Comparison of ENCODE assay signal across 9 mouse cellular contexts in genomic region chr4:150898716-150899365, GRCm38 (mm10). TPM values are rescaled to one million over a fixed set of nuclear protein-coding genes. Genes with fewer than 3 reads are reported as not detected.
DNase-seq lines count a peak whose midpoint lies in the region; ATAC-seq lines count a peak whose summit lies in the region.
"Had no signal": no experiment of that assay in that cellular context is flagged by ENCODE, and none has a peak within 500 bp of the region (broad histone marks: within the 10 kb centered on the region; RNA-seq: fewer than 3 reads in every experiment).

No protein-coding gene starts in this region.

- peak; percentile 74 for DNase-seq in hindbrain, embryonic 10.5 days (ENCODE audit: low spot score)
- DNase-seq in brain, adult 2 months (ENCODE audit: low read depth, low spot score): peak; percentile 77
- DNase-seq in forelimb bud, embryonic 11.5 days (ENCODE audit: low read depth, low spot score): peak; percentile 68
- DNase-seq in intestine, embryonic 14.5 days (ENCODE audit: low spot score): peak; percentile 90
- no peak for DNase-seq in liver, embryonic 11.5 days (ENCODE audit: low spot score)
- peak; percentile 76 for DNase-seq in neural tube, embryonic 11.5 days (ENCODE audit: low spot score)

- ATAC-seq in hindbrain, embryonic 12.5 days (ENCODE audit: low FRiP score): no peak
- ATAC-seq in intestine, embryonic 14.5 days (replicated peaks; ENCODE audit: low FRiP score, low TSS enrichment, low read depth): no peak
- 0 out of 2 replicates have a peak, but pooled peaks have one; percentile 24 for ATAC-seq in liver, embryonic 11.5 days (replicated peaks; ENCODE audit: low FRiP score)
- ATAC-seq in neural tube, embryonic 11.5 days (ENCODE audit: insufficient read depth, low FRiP score, low TSS enrichment): no peak
- 0 out of 2 replicates have a peak, but pooled peaks have one; percentile 11 for ATAC-seq in stomach, embryonic 14.5 days (ENCODE audit: insufficient number of reproducible peaks, insufficient read depth, low FRiP score, low read depth)

- no peak overlapping the region for H3K9ac ChIP-seq in hindbrain, embryonic 12.5 days
- no peak overlapping the region for H3K9ac ChIP-seq in intestine, embryonic 14.5 days (ENCODE audit: low read length)
- H3K9ac ChIP-seq in liver, embryonic 11.5 days (ENCODE audit: low read depth, low read length): no peak overlapping the region
- no peak overlapping the region for H3K9ac ChIP-seq in neural tube, embryonic 11.5 days (ENCODE audit: low read length)
- no peak overlapping the region for H3K9ac ChIP-seq in stomach, embryonic 14.5 days (replicated peaks; ENCODE audit: low read depth, low read length)
- H3K9ac ChIP-seq: liver, embryonic 15.5 days had no signal

- no peaks in the 10 kb centered on the region for H3K27me3 ChIP-seq in hindbrain, embryonic 10.5 days (ENCODE audit: insufficient read depth, poor library complexity, severe bottlenecking)
- no peaks in the 10 kb centered on the region for H3K27me3 ChIP-seq in hindbrain, embryonic 12.5 days
- H3K27me3 ChIP-seq in intestine, embryonic 14.5 days (replicated peaks; ENCODE audit: control insufficient read depth, insufficient read depth, low read length): no peaks in the 10 kb centered on the region
- no peaks in the 10 kb centered on the region for H3K27me3 ChIP-seq in liver, embryonic 11.5 days (replicated peaks; ENCODE audit: control insufficient read depth, insufficient read depth, low read length)
- no peaks in the 10 kb centered on the region for H3K27me3 ChIP-seq in neural tube, embryonic 11.5 days (ENCODE audit: control insufficient read depth, insufficient read depth, low read length)
- H3K27me3 ChIP-seq in stomach, embryonic 14.5 days (ENCODE audit: control insufficient read depth, insufficient read depth, low read length): no peaks in the 10 kb centered on the region
- H3K27me3 ChIP-seq: liver, embryonic 15.5 days had no signal

- no peaks in the 10 kb centered on the region for H3K9me3 ChIP-seq in hindbrain, embryonic 10.5 days
- no peaks in the 10 kb centered on the region for H3K9me3 ChIP-seq in hindbrain, embryonic 12.5 days (replicated peaks)
- H3K9me3 ChIP-seq in intestine, embryonic 14.5 days (ENCODE audit: control insufficient read depth, low read length): no peaks in the 10 kb centered on the region
- no peaks in the 10 kb centered on the region for H3K9me3 ChIP-seq in liver, embryonic 11.5 days (ENCODE audit: control insufficient read depth, low read length)
- no peaks in the 10 kb centered on the region for H3K9me3 ChIP-seq in neural tube, embryonic 11.5 days (ENCODE audit: control insufficient read depth, low read length)
- H3K9me3 ChIP-seq in stomach, embryonic 14.5 days (ENCODE audit: control insufficient read depth, low read depth, low read length): no peaks in the 10 kb centered on the region
- H3K9me3 ChIP-seq: liver, embryonic 15.5 days had no signal

- peaks cover 84% of the 10 kb centered on the region for H3K36me3 ChIP-seq in hindbrain, embryonic 10.5 days
- H3K36me3 ChIP-seq in hindbrain, embryonic 12.5 days: peaks cover 77% of the 10 kb centered on the region
- peaks cover 76% of the 10 kb centered on the region for H3K36me3 ChIP-seq in intestine, embryonic 14.5 days (ENCODE audit: control insufficient read depth, insufficient read depth, low read length)
- H3K36me3 ChIP-seq in liver, embryonic 11.5 days (ENCODE audit: control insufficient read depth, insufficient read depth, low read length): peaks cover 60% of the 10 kb centered on the region
- peaks cover 15% of the 10 kb centered on the region for H3K36me3 ChIP-seq in neural tube, embryonic 11.5 days (ENCODE audit: control insufficient read depth, insufficient read depth, low read length)
- peaks cover 69% of the 10 kb centered on the region; the same call in 1 of the 2 replicates for H3K36me3 ChIP-seq in stomach, embryonic 14.5 days (ENCODE audit: control insufficient read depth, insufficient read depth, low read length)

- H3K27ac ChIP-seq in hindbrain, embryonic 10.5 days: no peak overlapping the region
- no peak overlapping the region for H3K27ac ChIP-seq in hindbrain, embryonic 12.5 days
- H3K27ac ChIP-seq in intestine, embryonic 14.5 days (ENCODE audit: low read depth): no peak overlapping the region
- no peak overlapping the region for H3K27ac ChIP-seq in liver, embryonic 11.5 days (ENCODE audit: low read depth, low read length)
- H3K27ac ChIP-seq in neural tube, embryonic 11.5 days (ENCODE audit: low read depth, low read length): no peak overlapping the region
- no peak overlapping the region for H3K27ac ChIP-seq in stomach, embryonic 14.5 days (ENCODE audit: low read length)
- H3K27ac ChIP-seq: liver, embryonic 15.5 days had no signal

- H3K4me3 ChIP-seq in hindbrain, embryonic 10.5 days: no peak overlapping the region
- H3K4me3 ChIP-seq in hindbrain, embryonic 12.5 days: no peak overlapping the region
- H3K4me3 ChIP-seq in intestine, embryonic 14.5 days (ENCODE audit: low read depth, low read length): no peak overlapping the region
- no peak overlapping the region for H3K4me3 ChIP-seq in liver, embryonic 11.5 days (ENCODE audit: low read depth, low read length)
- no peak overlapping the region for H3K4me3 ChIP-seq in neural tube, embryonic 11.5 days (ENCODE audit: low read depth, low read length)
- no peak overlapping the region for H3K4me3 ChIP-seq in stomach, embryonic 14.5 days (ENCODE audit: low read depth, low read length)
- H3K4me3 ChIP-seq: liver, embryonic 15.5 days had no signal

- no peak overlapping the region for H3K4me2 ChIP-seq in hindbrain, embryonic 12.5 days (replicated peaks)
- no peak overlapping the region for H3K4me2 ChIP-seq in intestine, embryonic 14.5 days (ENCODE audit: low read length)
- H3K4me2 ChIP-seq in liver, embryonic 11.5 days: no peak overlapping the region
- no peak overlapping the region for H3K4me2 ChIP-seq in neural tube, embryonic 11.5 days (ENCODE audit: low read depth)
- no peak overlapping the region for H3K4me2 ChIP-seq in stomach, embryonic 14.5 days (replicated peaks; ENCODE audit: low read depth, low read length)
- H3K4me2 ChIP-seq: liver, embryonic 15.5 days had no signal

- H3K4me1 ChIP-seq in hindbrain, embryonic 10.5 days (replicated peaks): peaks cover 4% of the 10 kb centered on the region
- H3K4me1 ChIP-seq in hindbrain, embryonic 12.5 days: no peaks in the 10 kb centered on the region
- no peaks in the 10 kb centered on the region for H3K4me1 ChIP-seq in intestine, embryonic 14.5 days (replicated peaks; ENCODE audit: control insufficient read depth, insufficient read depth, low read length)
- peaks cover 15% of the 10 kb centered on the region for H3K4me1 ChIP-seq in liver, embryonic 11.5 days (replicated peaks; ENCODE audit: control insufficient read depth, insufficient read depth, low read length)
- H3K4me1 ChIP-seq in neural tube, embryonic 11.5 days (ENCODE audit: control insufficient read depth, insufficient read depth, low read length): no peaks in the 10 kb centered on the region
- no peaks in the 10 kb centered on the region for H3K4me1 ChIP-seq in stomach, embryonic 14.5 days (ENCODE audit: control insufficient read depth, insufficient read depth, low read length)

- 61% methylated on average over 13 of the region's 13 CpGs for WGBS in hindbrain, embryonic 10.5 days
- WGBS in hindbrain, embryonic 12.5 days: 59% methylated on average over 13 of the region's 13 CpGs
- WGBS in intestine, embryonic 14.5 days: 57% methylated on average over 13 of the region's 13 CpGs
- 60% methylated on average over 13 of the region's 13 CpGs for WGBS in liver, embryonic 11.5 days
- 62% methylated on average over 13 of the region's 13 CpGs for WGBS in neural tube, embryonic 11.5 days
- 57% methylated on average over 13 of the region's 13 CpGs for WGBS in stomach, embryonic 14.5 days

RNA-seq across cellular contexts. Expression of gene Park7, which starts 15.4 kb away (rescaled TPM):
- polyA plus RNA-seq in hindbrain, embryonic 10.5 days (2016; fragmentation: Nextera tagmentation; extraction: Ambion mirVana): 449 and 453 TPM in 2 replicates
- 336 and 340 TPM in 2 replicates for polyA plus RNA-seq in hindbrain, embryonic 12.5 days (2016; fragmentation: Nextera tagmentation; extraction: Ambion mirVana)
- polyA plus RNA-seq in intestine, embryonic 14.5 days (2014; fragmentation: Nextera tagmentation; extraction: Ambion mirVana): 482 and 487 TPM in 2 replicates
- 526 and 535 TPM in 2 replicates for polyA plus RNA-seq in liver, embryonic 11.5 days (2014; fragmentation: Nextera tagmentation; extraction: Ambion mirVana)
- polyA plus RNA-seq in neural tube, embryonic 11.5 days (2014; fragmentation: Nextera tagmentation; extraction: Ambion mirVana): 417 and 424 TPM in 2 replicates
- 439 and 440 TPM in 2 replicates for polyA plus RNA-seq in stomach, embryonic 14.5 days (2014; fragmentation: Nextera tagmentation; extraction: Ambion mirVana)

RNA-seq across cellular contexts. Expression of gene Tnfrsf9, which starts 15.5 kb away (rescaled TPM):
- 0.17 and 0.57 TPM in 2 replicates for polyA plus RNA-seq in hindbrain, embryonic 10.5 days (2016; fragmentation: Nextera tagmentation; extraction: Ambion mirVana)
- polyA plus RNA-seq in hindbrain, embryonic 12.5 days (2016; fragmentation: Nextera tagmentation; extraction: Ambion mirVana): 0.30 and 0.31 TPM in 2 replicates
- polyA plus RNA-seq in intestine, embryonic 14.5 days (2014; fragmentation: Nextera tagmentation; extraction: Ambion mirVana): 1.3 and 1.4 TPM in 2 replicates
- polyA plus RNA-seq in liver, embryonic 11.5 days (2014; fragmentation: Nextera tagmentation; extraction: Ambion mirVana): 0.21 and 0.26 TPM in 2 replicates
- polyA plus RNA-seq in neural tube, embryonic 11.5 days (2014; fragmentation: Nextera tagmentation; extraction: Ambion mirVana): 0.20 and 0.39 TPM in 2 replicates
- polyA plus RNA-seq in stomach, embryonic 14.5 days (2014; fragmentation: Nextera tagmentation; extraction: Ambion mirVana): 0.80 and 0.97 TPM in 2 replicates

RNA-seq across cellular contexts. Expression of gene Errfi1, which starts 45.1 kb away (rescaled TPM):
- polyA plus RNA-seq in hindbrain, embryonic 10.5 days (2016; fragmentation: Nextera tagmentation; extraction: Ambion mirVana): 29.7 and 32.1 TPM in 2 replicates
- 29.9 and 31.2 TPM in 2 replicates for polyA plus RNA-seq in hindbrain, embryonic 12.5 days (2016; fragmentation: Nextera tagmentation; extraction: Ambion mirVana)
- polyA plus RNA-seq in intestine, embryonic 14.5 days (2014; fragmentation: Nextera tagmentation; extraction: Ambion mirVana): 27.4 and 28.8 TPM in 2 replicates
- 26.2 and 27.7 TPM in 2 replicates for polyA plus RNA-seq in liver, embryonic 11.5 days (2014; fragmentation: Nextera tagmentation; extraction: Ambion mirVana)
- 62.4 and 63.7 TPM in 2 replicates for polyA plus RNA-seq in neural tube, embryonic 11.5 days (2014; fragmentation: Nextera tagmentation; extraction: Ambion mirVana)
- polyA plus RNA-seq in stomach, embryonic 14.5 days (2014; fragmentation: Nextera tagmentation; extraction: Ambion mirVana): 36.4 and 37.3 TPM in 2 replicates

Comparison
In these comparisons a context has a peak if more than half of its experiments do, and no peak if none do; other contexts are left out.
1. ATAC-seq: peak in liver, embryonic 11.5 days (single experiment) and stomach, embryonic 14.5 days (single experiment); none in hindbrain, embryonic 12.5 days (single experiment), intestine, embryonic 14.5 days (single experiment) and neural tube, embryonic 11.5 days (single experiment).